Mouse (Mus musculus): ENCODE data around the gene Cog6.

Cog6 gene

GRCm38 (mm10) chr3:52960951-52961350 lies 56.1 kb downstream of the Cog6 start:
- no peak for DNase-seq

- DNase-seq: no peak
Measured at GRCm38 (mm10) chr3:52958444-52959120, 58.5 kb downstream of the Cog6 start.

GRCm38 (mm10) chr3:52957861-52958260 lies 59.2 kb downstream of the Cog6 start:
- no peak for DNase-seq

- no peak for DNase-seq
Measured at GRCm38 (mm10) chr3:52956236-52956635, 60.8 kb downstream of the Cog6 start.

GRCm38 (mm10) chr3:52955481-52956019 lies 61.5 kb downstream of the Cog6 start:
- DNase-seq: no peak

- no peak for DNase-seq
Measured at GRCm38 (mm10) chr3:52954656-52955055, 62.4 kb downstream of the Cog6 start.

GRCm38 (mm10) chr3:52953831-52954230 lies 63.2 kb downstream of the Cog6 start:
- no peak for DNase-seq

GRCm38 (mm10) chr3:52948824-52949223 lies 68.2 kb downstream of the Cog6 start:
- DNase-seq: no peak

- no peak for DNase-seq
Measured at GRCm38 (mm10) chr3:52947444-52947843, 69.6 kb downstream of the Cog6 start.

- no peak for DNase-seq
Measured at GRCm38 (mm10) chr3:52940832-52941468, 76.1 kb downstream of the Cog6 start.

GRCm38 (mm10) chr3:52938398-52938797 lies 78.6 kb downstream of the Cog6 start:
- no peak for DNase-seq

GRCm38 (mm10) chr3:52937739-52938306 lies 79.2 kb downstream of the Cog6 start:
- no peak for DNase-seq

GRCm38 (mm10) chr3:52931956-52932355 lies 85.1 kb downstream of the Cog6 start:
- DNase-seq: peak; percentile 50
